Mouse (Mus musculus): ENCODE data around the gene Hist1h1c. TPM values are rescaled to one million over a fixed set of nuclear protein-coding genes. Genes with fewer than 3 reads are reported as not detected.

Gene Hist1h1c
- polyA plus RNA-seq, 1 experiment from 2014 or later = 30.8 TPM

Small RNA genes lying within 50 kb of the gene (microRNA-seq; reads per million reads assigned to microRNA genes)
- gene Gm44314 = not detected
- not detected for gene Gm44484

Other genes with a start within 250 kb of the Hist1h1c start
- 0.14 and 0.52 TPM in 2 replicates for gene Btn2a2, start 250.0 kb upstream of the Hist1h1c start, polyA plus RNA-seq (2014; fragmentation: Nextera tagmentation; extraction: Ambion mirVana)
- 6.5 and 6.9 TPM in 2 replicates for gene Hist1h4h, start 207.8 kb upstream of the Hist1h1c start, polyA plus RNA-seq (2014; fragmentation: Nextera tagmentation; extraction: Ambion mirVana)
- gene Hist1h2af, start 204.9 kb upstream of the Hist1h1c start, polyA plus RNA-seq (2014; fragmentation: Nextera tagmentation; extraction: Ambion mirVana) = 12.1 and 15.7 TPM in 2 replicates
- gene Hist1h3g, start 203.4 kb upstream of the Hist1h1c start, polyA plus RNA-seq (2014; fragmentation: Nextera tagmentation; extraction: Ambion mirVana) = 6.1 and 8.1 TPM in 2 replicates
- gene Hist1h2bh, start 195.4 kb upstream of the Hist1h1c start, polyA plus RNA-seq (2014; fragmentation: Nextera tagmentation; extraction: Ambion mirVana) = 0.47 and 1.1 TPM in 2 replicates
- 1.1 and 1.2 TPM in 2 replicates for gene Hist1h3f, start 194.8 kb upstream of the Hist1h1c start, polyA plus RNA-seq (2014; fragmentation: Nextera tagmentation; extraction: Ambion mirVana)
- gene Hist1h4f, start 187.2 kb upstream of the Hist1h1c start, polyA plus RNA-seq (2014; fragmentation: Nextera tagmentation; extraction: Ambion mirVana) = 1.3 and 1.4 TPM in 2 replicates
- gene Hist1h1d, start 185.5 kb upstream of the Hist1h1c start, polyA plus RNA-seq (2014; fragmentation: Nextera tagmentation; extraction: Ambion mirVana) = 0.64 and 0.90 TPM in 2 replicates
- gene Hist1h3e, start 176.4 kb upstream of the Hist1h1c start, polyA plus RNA-seq (2014; fragmentation: Nextera tagmentation; extraction: Ambion mirVana) = 9.3 and 9.7 TPM in 2 replicates
- gene Hist1h2ae, start 167.6 kb upstream of the Hist1h1c start, polyA plus RNA-seq (2014; fragmentation: Nextera tagmentation; extraction: Ambion mirVana) = 106 and 114 TPM in 2 replicates
- 6.1 and 7.6 TPM in 2 replicates for gene Hist1h2bg, start 167.4 kb upstream of the Hist1h1c start, polyA plus RNA-seq (2014; fragmentation: Nextera tagmentation; extraction: Ambion mirVana)
- 7.0 and 7.1 TPM in 2 replicates for gene Hist1h2bf, start 164.6 kb upstream of the Hist1h1c start, polyA plus RNA-seq (2014; fragmentation: Nextera tagmentation; extraction: Ambion mirVana)
- 2.2 and 4.2 TPM in 2 replicates for gene Hist1h2ad, start 164.4 kb upstream of the Hist1h1c start, polyA plus RNA-seq (2014; fragmentation: Nextera tagmentation; extraction: Ambion mirVana)
- gene Hist1h3d, start 163.0 kb upstream of the Hist1h1c start, polyA plus RNA-seq (2014; fragmentation: Nextera tagmentation; extraction: Ambion mirVana) = 9.6 and 12.5 TPM in 2 replicates
- gene Hist1h4d, start 157.2 kb upstream of the Hist1h1c start, polyA plus RNA-seq (2014; fragmentation: Nextera tagmentation; extraction: Ambion mirVana) = 111 and 114 TPM in 2 replicates
- gene Hist1h2be, start 117.7 kb upstream of the Hist1h1c start, polyA plus RNA-seq (2014; fragmentation: Nextera tagmentation; extraction: Ambion mirVana) = 1.5 and 1.9 TPM in 2 replicates
- 16.6 and 19.2 TPM in 2 replicates for gene Hist1h1e, start 116.2 kb upstream of the Hist1h1c start, polyA plus RNA-seq (2014; fragmentation: Nextera tagmentation; extraction: Ambion mirVana)
- gene Hist1h2ac, start 54.9 kb upstream of the Hist1h1c start, polyA plus RNA-seq (2014; fragmentation: Nextera tagmentation; extraction: Ambion mirVana) = 1.4 and 1.6 TPM in 2 replicates
- 46.3 and 57.5 TPM in 2 replicates for gene Hist1h2bc, start 54.6 kb upstream of the Hist1h1c start, polyA plus RNA-seq (2014; fragmentation: Nextera tagmentation; extraction: Ambion mirVana)
- gene Hist1h1t, start 43.0 kb upstream of the Hist1h1c start, polyA plus RNA-seq (2014; fragmentation: Nextera tagmentation; extraction: Ambion mirVana) = 0.27 TPM in 1 of 2 replicates, not detected in the other
- 6.7 and 10.4 TPM in 2 replicates for gene Hist1h4c, start 40.4 kb upstream of the Hist1h1c start, polyA plus RNA-seq (2014; fragmentation: Nextera tagmentation; extraction: Ambion mirVana)
- gene Hfe, start 28.0 kb upstream of the Hist1h1c start, polyA plus RNA-seq (2014; fragmentation: Nextera tagmentation; extraction: Ambion mirVana) = 7.2 and 7.8 TPM in 2 replicates
- gene Hist1h3c, start 6.8 kb downstream of the Hist1h1c start, polyA plus RNA-seq (2014; fragmentation: Nextera tagmentation; extraction: Ambion mirVana) = 6.9 and 7.9 TPM in 2 replicates
- 2.5 and 5.0 TPM in 2 replicates for gene Hist1h2bb, start 7.9 kb downstream of the Hist1h1c start, polyA plus RNA-seq (2014; fragmentation: Nextera tagmentation; extraction: Ambion mirVana)
- gene Hist1h2ab, start 12.3 kb downstream of the Hist1h1c start, polyA plus RNA-seq (2014; fragmentation: Nextera tagmentation; extraction: Ambion mirVana) = 49.6 and 49.8 TPM in 2 replicates
- 13.9 and 15.5 TPM in 2 replicates for gene Hist1h3b, start 13.5 kb downstream of the Hist1h1c start, polyA plus RNA-seq (2014; fragmentation: Nextera tagmentation; extraction: Ambion mirVana)
- gene Hist1h4b, start 18.2 kb downstream of the Hist1h1c start, polyA plus RNA-seq (2014; fragmentation: Nextera tagmentation; extraction: Ambion mirVana) = 3.9 and 6.4 TPM in 2 replicates
- gene Hist1h4a, start 22.4 kb downstream of the Hist1h1c start, polyA plus RNA-seq (2014; fragmentation: Nextera tagmentation; extraction: Ambion mirVana) = 0.65 and 1.3 TPM in 2 replicates
- 8.4 and 10.0 TPM in 2 replicates for gene Hist1h3a, start 23.6 kb downstream of the Hist1h1c start, polyA plus RNA-seq (2014; fragmentation: Nextera tagmentation; extraction: Ambion mirVana)
- 3.1 and 4.2 TPM in 2 replicates for gene Hist1h1a, start 24.9 kb downstream of the Hist1h1c start, polyA plus RNA-seq (2014; fragmentation: Nextera tagmentation; extraction: Ambion mirVana)
- gene Trim38, start 31.1 kb downstream of the Hist1h1c start, polyA plus RNA-seq (2014; fragmentation: Nextera tagmentation; extraction: Ambion mirVana) = 0.12 TPM in 1 of 2 replicates, not detected in the other
- gene Slc17a2, start 68.2 kb downstream of the Hist1h1c start, polyA plus RNA-seq (2014; fragmentation: Nextera tagmentation; extraction: Ambion mirVana) = 0.05 TPM in 1 of 2 replicates, not detected in the other
- gene Slc17a3, start 100.6 kb downstream of the Hist1h1c start, polyA plus RNA-seq (2014; fragmentation: Nextera tagmentation; extraction: Ambion mirVana) = 0.04 and 0.08 TPM in 2 replicates
- gene Slc17a1, start 128.9 kb downstream of the Hist1h1c start, polyA plus RNA-seq (2014; fragmentation: Nextera tagmentation; extraction: Ambion mirVana) = 0.31 and 0.53 TPM in 2 replicates
- 14.7 and 17.5 TPM in 2 replicates for gene Slc17a4, start 176.2 kb downstream of the Hist1h1c start, polyA plus RNA-seq (2014; fragmentation: Nextera tagmentation; extraction: Ambion mirVana)
- not detected in 2 replicates for gene Hist1h2ba, start 195.3 kb downstream of the Hist1h1c start, polyA plus RNA-seq (2014; fragmentation: Nextera tagmentation; extraction: Ambion mirVana)
- not detected in 2 replicates for gene Hist1h2aa, start 195.7 kb downstream of the Hist1h1c start, polyA plus RNA-seq (2014; fragmentation: Nextera tagmentation; extraction: Ambion mirVana)